Mouse (Mus musculus): ENCODE data around the gene Sapcd1.
A peak's percentile ranks its signal among the peaks of the same experiment; 100 is the strongest.

Sapcd1 gene

GRCm38 (mm10) chr17:35029691-35030532 is 2.1 kb upstream of the Sapcd1 start:
- no peak for DNase-seq (ENCODE audit: low spot score in 2 of 2)

- no peak for DNase-seq (ENCODE audit: low spot score in 2 of 2)
These were observed 499 bp upstream of the Sapcd1 start for GRCm38 (mm10) chr17:35028315-35028714.

DNA sequence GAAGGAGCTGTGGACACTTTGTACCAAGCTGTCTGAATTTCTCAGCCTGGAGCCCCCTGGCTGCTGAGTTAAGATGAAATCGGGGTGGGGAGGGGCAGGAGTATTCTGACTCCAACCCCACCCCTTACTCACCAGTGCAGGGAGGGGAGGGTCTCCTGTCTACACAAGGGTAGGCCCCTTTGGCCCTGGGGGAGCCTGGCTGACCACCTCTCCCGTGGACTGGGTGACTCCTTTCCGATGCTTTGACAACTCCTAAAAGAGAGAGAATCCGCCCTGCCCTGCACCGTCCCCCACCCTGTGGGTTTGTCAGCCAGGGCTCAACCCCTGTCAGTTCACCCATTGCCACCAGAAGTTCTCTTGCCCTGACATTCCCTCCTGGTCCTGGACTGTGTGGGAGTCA is 1.6 kb downstream of the Sapcd1 start:
- DNase-seq (ENCODE audit: low spot score in 2 of 2), result no peak

- no peak for DNase-seq (ENCODE audit: low spot score in 2 of 2)
These were observed 2.9 kb downstream of the Sapcd1 start for GRCm38 (mm10) chr17:35024691-35025488.

- no peak for DNase-seq (ENCODE audit: low spot score in 2 of 2)
These were observed 3.6 kb downstream of the Sapcd1 start for GRCm38 (mm10) chr17:35024261-35024660.

DNA sequence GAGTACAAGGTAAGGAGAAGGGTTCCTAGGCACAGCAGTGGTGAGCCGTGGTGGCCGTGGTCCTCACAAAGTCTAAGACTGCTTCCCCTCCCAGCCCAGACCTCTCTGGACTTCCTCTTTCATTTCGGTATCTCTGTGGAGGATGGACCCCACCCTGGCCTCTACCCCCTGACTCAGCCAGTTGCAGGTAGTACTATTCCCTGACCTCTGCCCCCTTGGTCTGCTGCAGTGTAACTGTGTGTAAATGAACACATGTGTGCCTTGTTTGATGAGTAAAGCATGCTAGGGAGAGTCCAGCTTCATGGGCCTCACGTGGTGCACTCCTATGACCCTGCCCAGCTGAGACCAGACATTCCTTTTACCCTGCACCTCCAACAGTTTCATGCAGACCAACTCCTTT is 4.1 kb downstream of the Sapcd1 start:
- no peak for DNase-seq (ENCODE audit: low spot score in 2 of 2)

DNA sequence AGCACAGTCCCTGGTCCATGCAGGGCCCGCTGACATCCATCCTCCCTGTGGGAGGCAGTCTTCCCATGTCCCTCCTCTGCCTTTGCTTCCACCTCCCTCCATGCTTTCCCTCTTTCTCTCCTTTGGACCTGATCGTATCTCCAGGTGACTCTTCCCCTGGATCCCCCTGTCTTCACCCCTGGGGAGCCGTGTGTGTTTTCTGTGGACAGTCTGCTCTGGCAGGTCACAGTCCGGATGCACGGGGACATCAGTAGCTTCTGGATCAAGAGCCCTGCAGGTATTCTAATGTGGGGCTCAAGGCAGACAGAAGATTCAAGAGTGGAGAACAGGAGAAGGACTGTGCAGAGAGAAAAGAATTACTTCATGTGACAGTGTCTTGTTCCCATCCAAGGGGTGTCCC is 4.6 kb downstream of the Sapcd1 start:
- no peak for DNase-seq (ENCODE audit: low spot score in 2 of 2)

DNA sequence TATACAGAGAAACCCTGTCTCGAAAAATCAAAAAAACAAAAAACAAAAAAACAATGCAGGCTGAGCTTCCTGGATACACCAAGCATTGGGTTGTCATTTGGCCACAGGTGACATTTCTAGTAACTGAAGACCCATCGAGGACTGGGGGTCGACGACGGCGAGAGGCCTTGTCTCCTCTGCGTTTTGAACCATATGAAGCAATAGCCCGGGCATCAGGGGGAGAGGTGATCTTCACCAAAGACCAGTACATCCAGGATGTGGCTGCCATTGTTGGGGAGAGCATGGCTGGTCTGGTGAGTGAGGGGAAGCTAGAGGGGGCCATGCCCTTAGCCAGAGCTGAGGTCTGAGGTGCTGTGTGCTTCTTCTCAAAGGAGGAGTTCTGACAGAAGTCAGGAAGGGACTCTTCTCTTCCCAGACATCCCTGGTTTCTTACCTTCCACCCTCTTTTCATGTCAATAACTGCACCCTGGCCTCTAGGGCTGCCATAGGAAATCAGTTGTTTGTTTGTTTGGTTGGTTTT is 5.2 kb downstream of the Sapcd1 start:
- DNase-seq (ENCODE audit: low spot score in 2 of 2), result no peak

DNA sequence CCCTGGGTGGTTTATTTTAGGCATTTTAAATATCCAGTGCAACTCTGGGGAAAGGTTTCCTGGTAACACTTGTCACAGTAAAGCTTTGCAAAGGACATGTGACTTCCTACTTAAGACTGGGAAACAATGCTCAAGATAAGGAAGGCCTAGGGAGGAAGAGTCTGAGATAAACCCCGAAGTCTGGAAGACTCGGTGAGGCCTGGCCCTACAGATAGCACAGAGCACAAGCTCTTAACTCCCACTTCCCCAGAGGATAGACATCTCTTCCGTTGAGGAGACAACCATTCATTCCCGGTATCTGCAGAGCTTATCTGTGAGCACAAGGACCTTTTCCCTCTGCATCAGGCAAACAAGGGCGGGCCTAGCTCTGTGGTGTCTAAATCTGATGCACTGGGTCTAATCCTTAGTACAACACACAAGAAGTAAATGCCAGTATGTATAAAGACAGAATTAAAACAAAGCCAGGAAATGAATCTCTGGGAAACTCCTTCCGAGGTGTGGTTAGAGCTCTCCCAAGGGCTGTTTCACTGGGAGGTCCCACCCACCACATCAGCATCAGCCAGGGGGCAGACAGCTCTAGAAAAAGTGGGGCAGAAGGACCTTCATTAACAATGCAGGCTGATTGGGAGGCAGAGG is 5.9 kb downstream of the Sapcd1 start:
- DNase-seq (ENCODE audit: low spot score in 2 of 2), result no peak

DNA sequence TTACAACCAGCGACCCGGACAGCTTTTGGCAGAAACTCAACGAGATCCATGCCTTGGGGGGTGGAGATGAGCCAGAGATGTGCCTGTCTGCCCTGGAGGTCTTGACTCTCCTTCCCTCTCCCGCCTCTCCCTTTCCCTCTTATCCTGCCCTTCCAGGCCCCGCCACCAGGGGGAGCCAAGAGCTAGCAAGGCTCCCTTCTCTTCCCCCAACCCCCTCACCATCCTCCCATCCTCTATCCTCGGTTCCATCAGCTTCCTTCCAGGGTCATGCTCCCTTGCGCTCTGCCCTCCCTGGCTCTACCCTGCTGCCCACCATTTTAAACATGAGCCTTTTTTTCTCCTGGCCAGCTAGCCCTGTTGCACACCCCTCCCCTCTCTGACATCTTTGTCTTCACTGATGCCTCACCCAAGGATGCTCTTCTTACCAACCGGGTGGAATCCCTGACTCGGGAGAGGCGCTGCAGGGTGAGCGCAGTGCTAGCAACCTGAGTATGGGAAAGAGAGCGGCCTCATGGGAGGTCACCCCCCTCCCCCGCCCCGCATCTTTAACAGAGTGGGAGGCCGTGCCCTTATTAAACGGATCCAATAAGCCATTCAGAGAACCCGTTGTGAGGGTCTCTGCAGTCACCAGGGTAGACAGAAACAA is 6.5 kb downstream of the Sapcd1 start:
- peak; percentile 75 to 89 for DNase-seq (ENCODE audit: low spot score in 2 of 2)

GRCm38 (mm10) chr17:35020551-35020950 is 7.3 kb downstream of the Sapcd1 start:
- DNase-seq (ENCODE audit: low spot score in 2 of 2), result no peak

GRCm38 (mm10) chr17:35019894-35020293 is 7.9 kb downstream of the Sapcd1 start:
- no peak for DNase-seq (ENCODE audit: low spot score in 2 of 2)

DNA sequence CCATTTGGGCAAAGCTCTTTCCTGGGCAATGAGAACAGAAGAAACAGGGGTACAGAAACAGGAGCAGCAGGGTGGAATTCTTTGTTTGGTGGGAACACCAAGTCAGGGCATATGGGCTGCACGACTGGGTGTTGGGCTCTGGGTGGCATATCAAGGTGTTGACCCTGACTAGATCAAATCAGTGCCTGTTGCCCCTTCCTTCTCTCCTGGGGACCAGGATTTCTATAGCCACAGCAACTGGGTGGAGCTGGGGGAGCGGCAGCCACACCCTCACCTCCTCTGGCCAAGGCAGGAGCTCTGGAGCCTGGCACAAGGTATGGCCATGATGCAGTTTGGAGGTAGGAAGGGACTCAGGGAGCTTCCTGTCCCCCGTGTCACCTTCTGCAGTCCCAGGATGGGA is 9.6 kb downstream of the Sapcd1 start:
- no peak for DNase-seq (ENCODE audit: low spot score in 2 of 2)

DNA sequence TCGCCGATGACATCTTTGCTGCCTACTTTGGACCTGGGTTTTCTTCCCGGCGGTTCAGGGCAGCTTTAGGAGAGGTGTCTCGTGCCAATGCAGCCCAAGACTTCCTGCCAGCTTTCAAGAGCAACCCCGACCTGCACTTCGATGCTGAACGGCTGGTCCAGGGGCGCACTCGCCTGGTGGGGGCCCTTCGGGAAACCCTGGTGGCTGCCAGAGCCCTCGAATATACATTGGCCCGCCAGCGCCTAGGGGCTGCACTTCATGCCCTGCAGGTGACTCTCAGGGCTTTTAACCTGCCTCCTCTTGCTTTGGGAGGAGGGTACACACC is 10.1 kb downstream of the Sapcd1 start:
- DNase-seq (ENCODE audit: low spot score in 2 of 2), result no peak

- DNase-seq (ENCODE audit: low spot score in 2 of 2), result no peak
These were observed 10.8 kb downstream of the Sapcd1 start for GRCm38 (mm10) chr17:35016791-35017705.

DNA sequence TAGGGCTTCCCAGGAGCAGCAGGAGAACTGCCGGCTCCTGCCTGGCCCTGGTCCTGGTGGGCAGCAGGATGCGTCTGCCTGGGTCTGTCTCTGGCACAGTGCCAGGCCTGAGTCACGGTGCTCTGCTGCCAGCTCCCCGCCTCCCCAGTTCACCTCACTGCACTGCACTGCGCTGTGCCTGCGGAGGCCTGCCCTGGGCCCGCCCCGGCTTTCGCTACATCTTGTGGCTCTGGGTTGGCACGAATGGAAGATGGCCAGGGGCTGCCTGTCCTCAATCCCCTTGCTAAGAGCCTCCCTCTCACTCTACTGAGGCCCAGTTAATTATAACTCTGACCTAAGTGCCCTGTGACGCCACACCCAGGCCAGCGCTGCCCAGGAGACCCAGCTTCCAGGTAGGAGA is 11.4 kb downstream of the Sapcd1 start, which contains the start of gene Vwa7:
Gene Vwa7 (plus strand): TSS at position 204 of the 400 bp plus-strand sequence.
- no peak for DNase-seq (ENCODE audit: low spot score in 2 of 2)

DNA sequence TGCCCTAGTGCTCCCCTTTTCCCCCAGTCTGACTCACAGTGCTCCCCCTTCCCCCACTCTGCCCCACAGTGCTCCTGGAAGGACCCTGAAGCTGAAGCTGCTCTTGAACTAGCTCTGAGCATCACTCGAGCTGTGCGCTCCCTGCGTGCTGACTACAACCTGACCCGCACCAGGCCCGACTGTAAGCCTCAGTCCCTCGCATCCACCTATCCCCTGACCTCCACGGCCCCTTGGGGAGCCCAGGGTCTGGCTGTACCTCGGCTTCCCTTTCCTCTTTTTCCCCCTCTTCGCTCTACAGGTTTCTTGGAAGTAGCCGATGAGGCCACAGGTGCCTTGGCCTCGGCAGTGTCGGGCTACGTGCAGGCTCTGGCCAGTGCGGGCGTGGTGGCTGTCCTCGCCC is 12.5 kb downstream of the Sapcd1 start:
- no peak for DNase-seq (ENCODE audit: low spot score in 2 of 2)

DNA sequence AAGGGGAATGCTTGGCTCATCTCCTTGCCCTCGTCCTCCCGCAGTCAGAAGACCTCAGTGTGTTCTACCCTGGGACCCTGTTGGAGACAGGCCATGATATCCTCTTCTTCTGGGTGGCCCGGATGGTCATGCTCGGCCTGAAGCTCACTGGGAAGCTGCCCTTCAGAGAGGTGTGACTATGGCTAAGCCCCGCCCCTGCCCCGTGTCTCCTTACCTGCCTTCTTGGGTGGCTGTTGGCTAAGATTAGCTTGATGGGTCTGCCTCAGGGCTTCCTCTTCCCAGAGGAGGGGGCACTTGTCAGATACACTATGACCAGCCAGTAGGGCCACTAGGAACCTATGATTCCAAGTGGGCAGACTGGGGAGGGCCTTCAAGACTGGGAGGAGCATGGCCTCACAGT is 14.6 kb downstream of the Sapcd1 start:
- DNase-seq (ENCODE audit: low spot score in 2 of 2), result no peak

- DNase-seq (ENCODE audit: low spot score in 2 of 2), result no peak
These were observed 15.4 kb downstream of the Sapcd1 start for GRCm38 (mm10) chr17:35012430-35012829.

DNA sequence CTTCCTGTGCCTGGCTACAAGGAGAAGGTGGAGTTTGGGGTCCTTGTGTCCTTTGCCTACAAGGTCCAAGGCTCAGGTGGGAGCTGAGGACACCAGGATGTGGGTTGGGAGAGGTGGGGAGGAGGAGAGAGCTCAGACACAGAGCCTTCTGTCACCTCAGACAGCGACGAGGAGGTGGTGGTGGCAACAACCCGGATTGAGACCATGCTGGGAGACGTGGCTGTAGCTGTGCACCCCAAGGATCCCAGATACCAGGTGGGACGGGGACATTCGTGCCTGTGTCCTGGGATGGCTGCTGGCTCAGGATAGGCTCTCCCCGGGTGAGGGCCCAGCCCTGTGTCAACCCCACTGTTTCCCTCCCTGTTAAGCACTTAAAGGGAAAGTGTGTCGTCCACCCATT is 16.4 kb downstream of the Sapcd1 start:
- no peak for DNase-seq (ENCODE audit: low spot score in 2 of 2)

GRCm38 (mm10) chr17:35009586-35009985 is 18.2 kb downstream of the Sapcd1 start:
- DNase-seq (ENCODE audit: low spot score in 2 of 2), result no peak

All from spleen, postnatal 14 days (tissue).